Comparison of ENCODE assay signal across 14 mouse cellular contexts in genomic region chr2:163696763-163697162, GRCm38 (mm10). TPM values are rescaled to one million over a fixed set of nuclear protein-coding genes. Genes with fewer than 3 reads are reported as not detected.
DNase-seq lines count a peak whose midpoint lies in the region; ATAC-seq and TF ChIP-seq lines count a peak whose summit lies in the region.
"Had no signal": no experiment of that assay in that cellular context is flagged by ENCODE, and none has a peak within 500 bp of the region (broad histone marks: within the 10 kb centered on the region; RNA-seq: fewer than 3 reads in every experiment).

No protein-coding gene starts in this region.

- peak overlapping the region; percentile 82 for H3K27ac ChIP-seq in heart, adult 2 months
- H3K27ac ChIP-seq in left cerebral cortex, adult 2 months, result peak overlapping the region; percentile 13
- no peak overlapping the region for H3K27ac ChIP-seq in liver, embryonic 16.5 days (ENCODE audit: low read length)
- H3K27ac ChIP-seq: hindbrain, postnatal 0 days; midbrain, embryonic 12.5 days had no signal

- no peak for TF ChIP-seq CTCF in heart, adult 2 months (IDR thresholded peaks at IDR 0.05)
- TF ChIP-seq CTCF in left cerebral cortex, adult 2 months (IDR thresholded peaks at IDR 0.05), result no peak

- 16% methylated on average over 2 of the region's 2 CpGs for WGBS in heart, adult 2 months
- 21% methylated on average over 2 of the region's 2 CpGs for WGBS in liver, embryonic 16.5 days (ENCODE audit: insufficient replicate concordance)

- no peak for DNase-seq in heart, adult 2 months
- DNase-seq in heart, adult 11 months, result no peak
- DNase-seq in left cerebral cortex, adult 2 months (ENCODE audit: extremely low spot score in 1 of 2, low spot score in 2 of 2), result no peak
- DNase-seq in left cerebral cortex, postnatal 36 days (ENCODE audit: low spot score in 2 of 2), result no peak
- no peak for DNase-seq in yolk sac, embryonic 10.5 days (ENCODE audit: low spot score)
- DNase-seq in layer of hippocampus, postnatal 36 days, result no peak
- DNase-seq: adrenal gland, adult 2 months; B cell, adult 2 months; kidney, postnatal 36 days; thymus, postnatal 25 days had no signal

- H3K4me3 ChIP-seq in heart, adult 2 months, result no peak overlapping the region
- no peak overlapping the region for H3K4me3 ChIP-seq in left cerebral cortex, adult 2 months
- no peak overlapping the region for H3K4me3 ChIP-seq in liver, embryonic 16.5 days (ENCODE audit: low read depth, low read length)
- H3K4me3 ChIP-seq: midbrain, embryonic 12.5 days had no signal

- H3K9me3 ChIP-seq in liver, embryonic 16.5 days (replicated peaks; ENCODE audit: control insufficient read depth, low read length), result no peaks in the 10 kb centered on the region
- H3K9me3 ChIP-seq: midbrain, embryonic 12.5 days had no signal

- 0 out of 2 replicates have a peak, but pooled peaks have one; percentile 12 for ATAC-seq in common myeloid progenitor, adult 5-6 weeks (replicated peaks; ENCODE audit: low read depth, poor library complexity, severe bottlenecking)
- ATAC-seq in liver, embryonic 16.5 days (ENCODE audit: low read depth), result peak; percentile 28; the same call in 1 of the 2 replicates
- ATAC-seq: hindbrain, postnatal 0 days had no signal

- no peaks in the 10 kb centered on the region for H3K27me3 ChIP-seq in heart, adult 2 months (ENCODE audit: control insufficient read depth, insufficient read depth, low read length)
- no peaks in the 10 kb centered on the region for H3K27me3 ChIP-seq in liver, embryonic 16.5 days (ENCODE audit: control insufficient read depth, insufficient read depth, low read depth, low read length)
- H3K27me3 ChIP-seq: midbrain, embryonic 12.5 days had no signal

- peaks cover 42% of the 10 kb centered on the region for H3K4me1 ChIP-seq in heart, adult 2 months (ENCODE audit: control insufficient read depth, insufficient read depth, low read length)
- H3K4me1 ChIP-seq in liver, embryonic 16.5 days (ENCODE audit: control insufficient read depth, low read depth, low read length), result peaks cover 67% of the 10 kb centered on the region

- TF ChIP-seq EP300 in heart, adult 2 months (IDR thresholded peaks at IDR 0.05; ENCODE audit: insufficient read depth, low read depth, low read length), result no peak

- TF ChIP-seq POLR2A in heart, adult 2 months (IDR thresholded peaks at IDR 0.05; ENCODE audit: insufficient read depth, low read depth, low read length), result no peak

- peaks cover 22% of the 10 kb centered on the region for H3K36me3 ChIP-seq in heart, adult 2 months (ENCODE audit: control insufficient read depth, insufficient read depth, low read length)
- H3K36me3 ChIP-seq in liver, embryonic 16.5 days (ENCODE audit: control insufficient read depth, insufficient read depth), result no peaks in the 10 kb centered on the region
- H3K36me3 ChIP-seq: midbrain, embryonic 12.5 days had no signal

- H3K4me2 ChIP-seq in liver, embryonic 16.5 days (ENCODE audit: low read depth, low read length), result no peak overlapping the region
- H3K4me2 ChIP-seq: midbrain, embryonic 12.5 days had no signal

- intact Hi-C loops in heart, adult 2 months (cut with DNase I), result no loop called here
- intact Hi-C loops in left cerebral cortex, adult 2 months (cut with DNase I), result no loop called here
- intact Hi-C loops in left cerebral cortex, postnatal 36 days (cut with DNase I), result no loop called here

- H3K9ac ChIP-seq in heart, adult 2 months (ENCODE audit: low read depth, low read length), result peak overlapping the region; percentile 38
- no peak overlapping the region for H3K9ac ChIP-seq in liver, embryonic 16.5 days (ENCODE audit: low read depth, low read length)
- H3K9ac ChIP-seq: midbrain, embryonic 12.5 days had no signal

- 0 out of 2 replicates have a peak, but pooled peaks cover 2% of the 10 kb centered on the region for H3K79me2 ChIP-seq in heart, adult 2 months (replicated peaks; ENCODE audit: control insufficient read depth, insufficient read depth, low read length)

RNA-seq across cellular contexts. Expression of gene Pkig, which starts 38.6 kb away (rescaled TPM):
- 100 to 1,000 TPM; 214 to 237 TPM for total RNA-seq in heart, adult 2 months (2021)
- polyA plus RNA-seq in heart, adult 2 months (2012; rRNA removed), result 344 and 361 TPM in 2 replicates
- total RNA-seq in left cerebral cortex, adult 2 months (2021), result 100 to 1,000 TPM; 126 to 129 TPM
- 100 to 1,000 TPM; 135 to 144 TPM for total RNA-seq in left cerebral cortex, postnatal 36 days (2021)
- total RNA-seq in common myeloid progenitor, adult 5-6 weeks (2017), result 44.8 and 45.5 TPM in 2 replicates
- 83.1 and 86.6 TPM in 2 replicates for polyA plus RNA-seq in liver, embryonic 16.5 days (2015; fragmentation: Nextera tagmentation; extraction: Ambion mirVana)
- 10 to 100 TPM; 86.8 to 92.5 TPM for total RNA-seq in layer of hippocampus, postnatal 36 days (2021)

RNA-seq across cellular contexts. Expression of gene Serinc3, which starts 51.8 kb away (rescaled TPM):
- 100 to 1,000 TPM; 294 to 351 TPM for total RNA-seq in heart, adult 2 months (2021)
- polyA plus RNA-seq in heart, adult 2 months (2012; rRNA removed), result 264 and 414 TPM in 2 replicates
- 100 to 1,000 TPM; 213 to 234 TPM for total RNA-seq in left cerebral cortex, adult 2 months (2021)
- total RNA-seq in left cerebral cortex, postnatal 36 days (2021), result 100 to 1,000 TPM; 224 to 251 TPM
- 646 and 682 TPM in 2 replicates for total RNA-seq in common myeloid progenitor, adult 5-6 weeks (2017)
- polyA plus RNA-seq in liver, embryonic 16.5 days (2015; fragmentation: Nextera tagmentation; extraction: Ambion mirVana), result 138 and 149 TPM in 2 replicates
- total RNA-seq in layer of hippocampus, postnatal 36 days (2021), result 100 to 1,000 TPM; 177 to 202 TPM

RNA-seq across cellular contexts. Expression of gene Ada, which starts 53.3 kb away (rescaled TPM):
- 1 to 10 TPM in 1 of 2 experiments, under 1 TPM in 1; 0.65 to 1.0 TPM for total RNA-seq in heart, adult 2 months (2021)
- 0.61 and 1.2 TPM in 2 replicates for polyA plus RNA-seq in heart, adult 2 months (2012; rRNA removed)
- total RNA-seq in left cerebral cortex, adult 2 months (2021), result under 1 TPM; 0.79 to 0.93 TPM
- total RNA-seq in left cerebral cortex, postnatal 36 days (2021), result 1 to 10 TPM; 1.5 to 1.6 TPM
- total RNA-seq in common myeloid progenitor, adult 5-6 weeks (2017), result 16.9 and 17.6 TPM in 2 replicates
- 3.4 and 3.5 TPM in 2 replicates for polyA plus RNA-seq in liver, embryonic 16.5 days (2015; fragmentation: Nextera tagmentation; extraction: Ambion mirVana)
- total RNA-seq in layer of hippocampus, postnatal 36 days (2021), result 1 to 10 TPM; 1.1 to 1.2 TPM
